Mouse (Mus musculus): ENCODE data around the gene Naif1. TPM values are rescaled to one million over a fixed set of nuclear protein-coding genes. Genes with fewer than 3 reads are reported as not detected.
A peak's percentile ranks its signal among the peaks of the same experiment; 100 is the strongest.

Naif1 gene
- total and polyA plus RNA-seq, 3 experiments, result 2.8 to 3.7 (median 3.4) TPM

DNA sequence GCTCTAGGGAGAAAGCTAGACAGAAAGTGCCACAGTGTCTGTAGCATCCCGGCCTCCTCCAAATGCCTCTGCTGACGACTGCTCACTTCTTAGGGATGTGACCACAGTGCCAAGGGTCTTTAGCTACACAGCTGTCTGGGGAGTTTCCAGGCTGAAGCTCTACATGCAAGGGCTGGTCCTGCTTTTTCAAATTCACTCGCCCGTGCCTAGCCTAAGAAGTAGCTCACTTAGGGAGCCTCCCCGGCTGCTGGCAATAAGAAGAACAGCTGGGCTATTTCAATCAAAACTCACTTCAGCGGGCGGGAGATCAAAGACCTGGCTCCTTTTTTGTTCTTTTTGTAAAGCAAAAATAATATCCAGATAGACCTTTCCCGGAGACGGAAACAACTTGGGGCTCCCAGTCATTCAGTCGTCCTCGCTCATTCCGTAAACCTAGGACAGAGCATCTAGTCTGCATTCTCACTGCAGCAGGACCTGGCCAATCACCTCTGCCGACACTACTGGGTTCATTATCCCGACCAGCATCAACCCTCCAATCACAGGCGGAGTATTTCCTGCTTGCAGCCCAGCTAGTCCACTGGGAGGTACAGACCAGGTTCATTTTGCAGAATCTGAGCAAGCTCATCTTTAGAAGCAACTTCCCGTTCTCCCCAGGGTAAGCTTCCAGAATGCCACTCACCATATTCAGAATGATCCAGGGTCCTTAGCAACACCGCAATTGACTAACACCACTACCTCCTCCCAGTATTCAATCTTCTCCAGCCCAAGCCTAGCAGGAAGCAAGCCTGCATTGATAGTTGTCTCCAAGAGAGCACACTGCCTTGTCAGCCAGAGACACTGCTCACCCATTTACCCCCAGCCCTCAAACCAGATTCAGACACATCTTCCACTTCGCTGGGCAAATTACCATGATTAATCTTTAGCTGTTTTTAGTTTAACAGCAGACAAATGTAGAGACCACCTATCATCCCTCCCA, 19.3 kb upstream of the Naif1 start:
- peak overlapping the region; percentile 9 for H3K9ac ChIP-seq (ENCODE audit: low read depth, low read length)
- TF ChIP-seq CTCF (IDR thresholded peaks at IDR 0.05), result no peak
- TF ChIP-seq POLR2A (IDR thresholded peaks at IDR 0.05; ENCODE audit: insufficient read depth, low read depth, low read length), result peak; percentile 49; the same call in 1 of the 2 replicates
- 11% methylated on average over 18 of the region's 18 CpGs for WGBS

DNA sequence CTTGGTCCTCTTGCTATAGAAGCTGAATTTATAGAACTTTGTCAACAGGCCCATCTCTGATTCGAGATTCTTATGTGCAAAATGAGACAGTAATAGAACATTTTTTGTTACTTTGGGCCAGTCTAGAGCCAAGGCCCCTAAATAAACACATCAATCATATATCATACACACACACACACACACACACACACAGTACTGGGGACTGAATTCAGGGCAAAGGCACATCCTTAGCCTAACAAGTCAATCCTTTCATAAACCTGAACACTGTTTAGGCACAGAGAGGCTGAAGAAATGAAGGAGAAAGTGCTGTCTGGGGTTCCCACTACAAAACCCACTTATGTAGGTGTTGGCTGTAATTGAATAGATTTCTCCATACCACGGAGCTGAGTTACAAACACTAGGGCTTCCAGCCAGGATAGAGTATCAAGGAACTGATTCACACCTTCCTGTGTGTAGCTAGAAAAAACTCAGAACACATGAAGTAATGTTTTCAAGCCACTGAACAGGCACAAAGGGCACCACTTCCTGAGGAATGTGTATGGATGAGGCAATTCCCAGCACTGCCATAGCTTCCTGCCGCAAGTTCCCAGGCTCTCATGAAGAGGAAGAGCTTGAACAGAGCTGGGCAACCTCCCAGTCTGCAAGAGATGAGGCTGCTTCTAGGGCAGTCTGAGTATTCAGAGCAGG, 13.4 kb upstream of the Naif1 start:
- Histone ChIP-seq H3K79me2 (replicated peaks; ENCODE audit: control insufficient read depth, insufficient read depth, low read length) (peaks cover 2% of the 10 kb centered on the region; the same call in 1 of the 2 replicates), H3K27me3 (ENCODE audit: control insufficient read depth, insufficient read depth, low read length) (no peaks in the 10 kb centered on the region), H3K4me3 (no peak overlapping the region), H3K36me3 (ENCODE audit: control insufficient read depth, insufficient read depth, low read length) (peaks cover 6% of the 10 kb centered on the region), H3K9ac (ENCODE audit: low read depth, low read length) (no peak overlapping the region), H3K4me1 (ENCODE audit: control insufficient read depth, insufficient read depth, low read length) (peaks cover 12% of the 10 kb centered on the region), H3K27ac (peak overlapping the region; percentile 47)
- intact Hi-C loops (cut with DNase I), result no loop called here
- WGBS, result 32% methylated on average over 3 of the region's 3 CpGs
- peak in 1 of 2 experiments; percentile 34 for DNase-seq
- TF ChIP-seq EP300 (IDR thresholded peaks at IDR 0.05; ENCODE audit: insufficient read depth, low read depth, low read length) (0 out of 2 replicates have a peak, but pooled peaks have one; percentile 32), POLR2A (IDR thresholded peaks at IDR 0.05; ENCODE audit: insufficient read depth, low read depth, low read length) (no peak)

More for the DNA sequence above, 19.3 kb upstream of the Naif1 start:
- intact Hi-C loops (cut with DNase I), result no loop called here
- peak; percentile 71 to 79 for DNase-seq
- H3K36me3 ChIP-seq (ENCODE audit: control insufficient read depth, insufficient read depth, low read length), result no peaks in the 10 kb centered on the region; the same call in 1 of the 2 replicates
- H3K4me1 ChIP-seq (ENCODE audit: control insufficient read depth, insufficient read depth, low read length), result peaks cover 20% of the 10 kb centered on the region
- H3K4me3 ChIP-seq, result peak overlapping the region; percentile 41
- peaks cover 4% of the 10 kb centered on the region; the same call in 1 of the 2 replicates for H3K79me2 ChIP-seq (replicated peaks; ENCODE audit: control insufficient read depth, insufficient read depth, low read length)
- no peaks in the 10 kb centered on the region for H3K27me3 ChIP-seq (ENCODE audit: control insufficient read depth, insufficient read depth, low read length)
- H3K27ac ChIP-seq, result peak overlapping the region; percentile 26

DNA sequence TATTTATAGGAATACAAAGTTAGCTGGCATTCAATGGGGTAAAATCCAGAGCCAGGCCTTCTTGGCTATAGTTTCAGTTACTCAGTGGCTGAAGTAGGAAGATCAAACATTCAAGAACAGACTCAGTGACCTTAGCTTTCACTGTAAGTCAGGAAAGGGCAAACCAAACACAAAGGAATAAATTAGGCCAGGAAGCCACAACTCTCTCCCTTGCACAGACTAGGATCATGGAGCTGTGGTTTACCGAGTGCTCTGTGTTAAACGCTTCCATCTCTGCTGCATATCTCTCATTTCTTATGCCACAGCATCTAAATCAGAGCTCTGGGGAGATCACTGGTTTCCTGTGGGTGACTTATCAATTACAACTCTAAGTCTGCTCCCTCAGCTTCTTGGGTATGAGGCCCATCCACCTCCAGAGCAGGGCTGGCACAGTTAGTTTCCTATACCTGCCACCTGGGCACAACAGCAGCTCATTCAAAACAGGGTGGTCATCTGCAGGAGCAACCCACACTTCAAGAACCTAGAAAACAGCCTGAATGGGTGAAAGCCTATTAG, 12.6 kb upstream of the Naif1 start:
- Histone ChIP-seq H3K79me2 (replicated peaks; ENCODE audit: control insufficient read depth, insufficient read depth, low read length) (peaks cover 2% of the 10 kb centered on the region; the same call in 1 of the 2 replicates), H3K27me3 (ENCODE audit: control insufficient read depth, insufficient read depth, low read length) (no peaks in the 10 kb centered on the region), H3K4me1 (ENCODE audit: control insufficient read depth, insufficient read depth, low read length) (peaks cover 12% of the 10 kb centered on the region), H3K27ac (peak overlapping the region; percentile 47), H3K4me3 (no peak overlapping the region), H3K9ac (ENCODE audit: low read depth, low read length) (no peak overlapping the region), H3K36me3 (ENCODE audit: control insufficient read depth, insufficient read depth, low read length) (peaks cover 6% of the 10 kb centered on the region)
- DNase-seq, result no peak
- intact Hi-C loops (cut with DNase I), result no loop called here
- no peak for TF ChIP-seq EP300 (IDR thresholded peaks at IDR 0.05; ENCODE audit: insufficient read depth, low read depth, low read length)
- TF ChIP-seq POLR2A (IDR thresholded peaks at IDR 0.05; ENCODE audit: insufficient read depth, low read depth, low read length), result no peak
- no peak for TF ChIP-seq CTCF (IDR thresholded peaks at IDR 0.05)
- 34% methylated on average over 2 of the region's 2 CpGs for WGBS

DNA sequence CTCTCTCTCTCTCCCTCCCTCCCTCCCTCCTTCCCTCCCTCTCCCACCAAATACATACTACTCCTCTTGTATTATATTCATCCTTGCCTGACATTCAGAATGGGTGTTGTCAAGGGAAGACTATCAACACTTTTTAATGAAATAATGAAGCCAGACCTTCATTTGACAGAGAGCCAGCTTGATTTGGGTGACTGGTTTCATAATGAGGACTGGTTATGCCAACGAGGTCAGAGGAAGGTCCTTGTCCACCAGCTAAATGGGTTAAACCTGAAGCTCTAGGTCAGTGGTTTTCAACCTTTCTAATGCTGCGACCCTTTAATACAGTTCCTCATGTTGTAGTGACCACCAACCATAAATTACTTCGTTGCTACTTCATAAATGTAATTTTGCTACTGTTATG, 11.5 kb upstream of the Naif1 start:
- DNase-seq, result no peak
- no peak for TF ChIP-seq CTCF (IDR thresholded peaks at IDR 0.05)
- TF ChIP-seq POLR2A (IDR thresholded peaks at IDR 0.05; ENCODE audit: insufficient read depth, low read depth, low read length), result no peak
- no peak for TF ChIP-seq EP300 (IDR thresholded peaks at IDR 0.05; ENCODE audit: insufficient read depth, low read depth, low read length)
- H3K9ac ChIP-seq (ENCODE audit: low read depth, low read length), result no peak overlapping the region

DNA sequence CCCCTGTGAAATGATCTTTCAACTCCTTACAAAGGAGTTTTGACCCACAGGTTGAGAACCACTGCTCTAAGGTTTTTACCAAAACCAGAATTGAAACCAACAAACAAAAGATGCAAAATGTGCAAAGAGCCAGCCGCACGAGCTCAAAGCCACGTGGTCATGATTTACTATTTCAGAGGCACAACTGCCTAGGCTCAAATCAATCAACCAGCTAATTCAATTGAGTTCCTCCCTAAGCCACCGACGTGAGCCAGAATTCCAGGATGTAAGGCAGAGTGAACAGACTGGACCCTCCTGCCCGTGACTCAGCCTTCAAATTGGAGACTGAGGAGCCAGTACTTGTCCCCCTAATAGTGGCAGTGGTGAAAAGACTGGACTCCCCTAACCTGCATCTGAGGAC, 11.1 kb upstream of the Naif1 start:
- intact Hi-C loops (cut with DNase I), result no loop called here
- Histone ChIP-seq H3K4me3 (no peak overlapping the region), H3K9ac (ENCODE audit: low read depth, low read length) (no peak overlapping the region), H3K27me3 (ENCODE audit: control insufficient read depth, insufficient read depth, low read length) (no peaks in the 10 kb centered on the region), H3K4me1 (ENCODE audit: control insufficient read depth, insufficient read depth, low read length) (peaks cover 12% of the 10 kb centered on the region), H3K36me3 (ENCODE audit: control insufficient read depth, insufficient read depth, low read length) (peaks cover 6% of the 10 kb centered on the region), H3K27ac (no peak overlapping the region), H3K79me2 (replicated peaks; ENCODE audit: control insufficient read depth, insufficient read depth, low read length) (no peaks in the 10 kb centered on the region; the same call in 1 of the 2 replicates)
- WGBS, result 47% methylated on average over 6 of the region's 6 CpGs
- no peak for TF ChIP-seq POLR2A (IDR thresholded peaks at IDR 0.05; ENCODE audit: insufficient read depth, low read depth, low read length)
- TF ChIP-seq CTCF (IDR thresholded peaks at IDR 0.05), result no peak
- DNase-seq, result no peak

More for the DNA sequence above, 11.5 kb upstream of the Naif1 start:
- intact Hi-C loops (cut with DNase I), result no loop called here
- no peak overlapping the region for H3K27ac ChIP-seq
- H3K27me3 ChIP-seq (ENCODE audit: control insufficient read depth, insufficient read depth, low read length), result no peaks in the 10 kb centered on the region
- H3K36me3 ChIP-seq (ENCODE audit: control insufficient read depth, insufficient read depth, low read length), result peaks cover 6% of the 10 kb centered on the region
- no peak overlapping the region for H3K4me3 ChIP-seq
- H3K79me2 ChIP-seq (replicated peaks; ENCODE audit: control insufficient read depth, insufficient read depth, low read length), result no peaks in the 10 kb centered on the region; the same call in 1 of the 2 replicates
- WGBS, result 84% methylated on average over 3 of the region's 3 CpGs
- peaks cover 12% of the 10 kb centered on the region for H3K4me1 ChIP-seq (ENCODE audit: control insufficient read depth, insufficient read depth, low read length)

All from heart, adult 2 months (tissue).